Mouse (Mus musculus) thymus, adult 2 months (tissue): ENCODE measurements around the gene Uba6. TPM values are rescaled to one million over a fixed set of nuclear protein-coding genes. Genes with fewer than 3 reads are reported as not detected.
A peak's percentile ranks its signal among the peaks of the same experiment; 100 is the strongest.

ENCODE experiments used
- DNase-seq: peaks from one replicate; pipeline ENCODE4 v3.0.0; 2021
- H3K27ac ChIP-seq: fragments of 200-500 bp; 2 replicates; pipeline ENCODE4 v1.5.1; 2012; ENCODE audit warnings: low read length, control low read depth; ENCODE audit not compliant: control insufficient read depth, insufficient read depth
- H3K27me3 ChIP-seq: fragments of 200-500 bp; 2 replicates; pipeline ENCODE4 v1.6.1; 2012; ENCODE audit warnings: mild to moderate bottlenecking, low read length, moderate library complexity, mixed read lengths; ENCODE audit not compliant: control insufficient read depth, insufficient read depth
- H3K36me3 ChIP-seq: fragments of 200-500 bp; 2 replicates; pipeline ENCODE4 v1.6.1; 2012; ENCODE audit warnings: mild to moderate bottlenecking, low read length, moderate library complexity; ENCODE audit not compliant: control insufficient read depth, insufficient read depth
- H3K4me1 ChIP-seq: fragments of 200-500 bp; replicated peaks from 2 replicates; pipeline ENCODE4 v1.6.1; 2012; ENCODE audit warnings: low read length; ENCODE audit not compliant: control insufficient read depth, insufficient read depth
- H3K4me3 ChIP-seq: fragments of 200-500 bp; 2 replicates; pipeline ENCODE4 v1.5.1; 2012; ENCODE audit warnings: mild to moderate bottlenecking, low read length, control low read depth, moderate library complexity; ENCODE audit not compliant: control insufficient read depth, insufficient read depth
- CTCF ChIP-seq: fragments of 200-500 bp; IDR thresholded peaks from 2 replicates; pipeline ENCODE4 v1.5.1; 2012; ENCODE audit warnings: mild to moderate bottlenecking, control low read depth, low read length, moderate library complexity, borderline replicate concordance; ENCODE audit not compliant: control insufficient read depth, poor library complexity, insufficient read depth; ENCODE audit errors: extremely low read depth
- POLR2A ChIP-seq: fragments of 200-500 bp; IDR thresholded peaks from 2 replicates; pipeline ENCODE4 v1.6.1; 2012; ENCODE audit warnings: mild to moderate bottlenecking, low read length, control low read depth, moderate library complexity; ENCODE audit not compliant: control insufficient read depth, poor library complexity, insufficient read depth; ENCODE audit errors: extremely low read depth
- WGBS: fragments of 180-500 bp; shearing (Covaris S2); methylation state at CpG from one replicate; pipeline ENCODE4 v1.1.7; 2018; 5-methylcytosine and 5-hydroxymethylcytosine counted together
- polyA plus RNA-seq: library from polyadenylated mRNA; depleted of rRNA; stranded (reverse); fragments of >200 nt; gene quantifications from 2 replicates; pipeline ENCODE4 v1.2.3, GENCODE M21; 2012; rRNA removed

Gene Uba6
- polyA plus RNA-seq, result 2.3 and 3.0 TPM in 2 replicates

DNA sequence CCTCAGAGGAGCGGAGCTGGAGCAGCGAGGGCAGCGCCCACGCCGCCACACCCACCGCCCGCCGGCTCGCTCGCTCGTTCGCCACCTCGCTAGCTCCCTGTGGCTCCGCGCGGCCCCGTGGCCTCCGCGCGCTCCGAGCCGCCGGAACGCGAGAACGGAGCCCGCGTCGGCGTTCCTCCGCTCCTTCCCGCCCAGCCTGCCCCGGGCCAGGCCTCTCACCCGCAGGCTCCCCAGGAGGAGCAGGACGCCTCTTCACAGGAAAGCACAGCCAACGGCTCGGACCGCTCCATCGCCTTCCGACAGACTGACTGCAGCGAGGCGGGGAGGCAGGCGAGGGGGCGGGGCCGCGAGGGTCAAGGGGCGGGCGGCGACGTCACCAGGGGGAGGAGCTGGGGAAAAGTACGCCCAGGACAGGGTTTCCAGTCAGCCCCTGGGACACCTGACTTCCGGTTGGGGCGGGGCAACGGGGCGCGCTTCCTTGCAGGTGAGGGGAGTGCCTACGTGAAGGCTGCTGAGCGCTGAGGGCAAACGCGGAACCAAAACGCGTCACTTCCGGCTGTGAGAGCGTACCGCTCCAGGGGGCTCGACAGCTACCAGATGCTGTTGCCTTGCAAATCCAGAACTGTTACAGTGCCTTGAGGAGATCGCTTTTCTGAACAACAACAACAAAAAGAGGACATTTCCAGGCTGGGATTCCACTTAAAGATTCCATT is at the start of gene Uba6:
Gene Uba6 (minus strand): TSS at position 355 of the 713 bp plus-strand sequence.
- Histone ChIP-seq H3K4me3 (peak within 1 kb of the TSS; percentile 75), H3K4me1 (peaks cover 2% of the 10 kb centered on the region), H3K27ac (peak within 1 kb of the TSS; percentile 68), H3K27me3 (no peaks in the 10 kb centered on the region), H3K36me3 (0 out of 2 replicates have a peak, but pooled peaks cover 3% of the 10 kb centered on the region)
- DNase-seq, result peak; percentile 100
- TF ChIP-seq POLR2A (peak; percentile 81), CTCF (peak; percentile 39; the same call in 1 of the 2 replicates)
- WGBS, result under 1% methylated on average over 67 of the region's 67 CpGs

DNA sequence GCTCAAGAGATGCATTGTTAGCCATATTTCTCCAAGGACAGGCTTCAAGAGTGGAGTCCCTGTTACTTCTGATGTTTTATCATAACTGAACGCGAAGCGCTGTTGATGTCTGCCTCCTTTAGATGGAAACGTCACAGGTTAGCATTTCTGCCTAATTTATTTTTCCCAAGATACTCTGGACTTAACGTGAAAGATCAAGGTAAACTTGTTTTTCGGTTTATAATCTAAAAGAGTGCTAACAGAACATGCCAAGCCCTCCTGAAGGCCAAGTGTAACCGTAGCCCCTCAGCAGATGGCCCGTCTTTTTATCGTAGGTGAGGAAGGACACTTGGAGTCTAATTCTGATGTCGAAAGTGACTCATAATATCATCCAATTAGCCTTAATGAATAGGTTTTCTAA is 25.2 kb upstream of the Uba6 start, which contains the start of gene Gnrhr:
Gene Gnrhr (minus strand): TSS at position 101 of the 400 bp plus-strand sequence.
- TF ChIP-seq POLR2A (no peak), CTCF (no peak)
- 94% methylated on average over 10 of the region's 10 CpGs for WGBS
- H3K27ac ChIP-seq, result no peak within 1 kb of the TSS
- no peaks in the 10 kb centered on the region for H3K4me1 ChIP-seq
- DNase-seq, result no peak
- H3K27me3 ChIP-seq, result no peaks in the 10 kb centered on the region
- H3K4me3 ChIP-seq, result no peak within 1 kb of the TSS
- no peaks in the 10 kb centered on the region for H3K36me3 ChIP-seq

DNA sequence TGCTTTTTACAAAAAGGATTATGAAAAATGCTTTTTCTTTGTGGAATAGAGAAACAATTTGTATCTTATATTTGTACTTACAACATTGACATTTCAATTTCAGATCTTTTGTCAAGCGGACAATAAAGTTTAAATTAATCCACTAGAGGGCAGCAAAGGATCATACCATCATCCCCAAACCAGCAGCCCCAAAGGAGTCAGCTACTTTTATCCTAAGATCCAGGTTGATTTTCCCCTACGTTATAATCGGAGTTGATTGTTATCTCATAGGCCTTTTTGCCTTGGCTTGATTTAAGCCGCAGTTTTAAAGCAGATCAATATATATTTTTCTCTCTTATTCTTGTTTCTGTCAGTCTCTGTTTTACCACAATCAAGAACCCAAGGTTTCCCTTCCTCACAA is 18.8 kb upstream of the Uba6 start:
- TF ChIP-seq CTCF, result no peak
- no peak for TF ChIP-seq POLR2A
- 25% methylated on average over 4 of the region's 4 CpGs for WGBS
- no peak for DNase-seq
- Histone ChIP-seq H3K27me3 (no peaks in the 10 kb centered on the region), H3K4me3 (no peak overlapping the region), H3K4me1 (no peaks in the 10 kb centered on the region; the same call in 1 of the 2 replicates), H3K27ac (no peak overlapping the region), H3K36me3 (no peaks in the 10 kb centered on the region)

DNA sequence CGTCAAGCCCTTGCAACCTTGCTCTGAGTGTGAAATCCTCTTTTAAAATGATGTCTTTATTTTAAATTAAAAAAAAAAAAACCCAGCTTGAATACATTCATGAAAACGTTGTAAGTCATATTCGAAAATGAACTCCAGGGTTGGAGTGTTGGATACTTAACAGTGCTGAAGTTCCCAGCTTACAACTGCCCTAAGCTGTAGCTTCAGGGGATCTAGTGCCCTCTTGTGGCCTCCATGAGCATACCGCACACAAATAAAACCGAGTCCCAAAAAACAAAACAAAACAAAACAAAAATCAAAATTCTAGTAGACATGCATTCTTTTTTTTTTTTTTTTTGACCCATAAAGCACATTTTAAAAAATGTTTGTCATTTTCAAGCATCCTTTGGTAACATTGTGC is 18.2 kb upstream of the Uba6 start:
- Histone ChIP-seq H3K36me3 (no peaks in the 10 kb centered on the region), H3K27ac (no peak overlapping the region), H3K27me3 (no peaks in the 10 kb centered on the region), H3K4me1 (no peaks in the 10 kb centered on the region; the same call in 1 of the 2 replicates), H3K4me3 (no peak overlapping the region)
- peak; percentile 33 for DNase-seq
- WGBS, result 27% methylated on average over 5 of the region's 5 CpGs
- TF ChIP-seq POLR2A, result no peak
- TF ChIP-seq CTCF, result no peak

DNA sequence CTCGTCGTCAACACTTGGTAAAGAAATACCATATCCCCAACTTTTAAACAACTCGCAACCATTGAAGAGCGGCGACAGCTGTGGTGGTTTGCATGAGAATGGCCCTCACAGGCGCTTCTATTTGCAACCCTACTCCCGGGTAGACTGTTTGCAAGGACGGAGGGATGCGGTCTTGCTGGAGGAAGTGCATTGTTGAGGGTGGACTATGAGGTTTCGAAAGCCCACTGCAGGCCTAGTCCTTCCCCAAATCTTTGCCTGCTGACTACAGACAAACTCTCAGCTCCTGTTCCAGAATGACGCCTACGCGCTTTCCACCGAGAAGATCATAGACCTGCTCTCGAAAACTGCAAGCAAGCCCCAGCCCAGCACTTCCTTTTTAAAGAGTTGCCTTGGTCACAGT is 17.7 kb upstream of the Uba6 start:
- no peak for DNase-seq
- Histone ChIP-seq H3K4me3 (no peak overlapping the region), H3K27me3 (no peaks in the 10 kb centered on the region), H3K36me3 (no peaks in the 10 kb centered on the region), H3K4me1 (no peaks in the 10 kb centered on the region; the same call in 1 of the 2 replicates), H3K27ac (no peak overlapping the region)
- 45% methylated on average over 15 of the region's 15 CpGs for WGBS
- no peak for TF ChIP-seq POLR2A
- TF ChIP-seq CTCF, result no peak

DNA sequence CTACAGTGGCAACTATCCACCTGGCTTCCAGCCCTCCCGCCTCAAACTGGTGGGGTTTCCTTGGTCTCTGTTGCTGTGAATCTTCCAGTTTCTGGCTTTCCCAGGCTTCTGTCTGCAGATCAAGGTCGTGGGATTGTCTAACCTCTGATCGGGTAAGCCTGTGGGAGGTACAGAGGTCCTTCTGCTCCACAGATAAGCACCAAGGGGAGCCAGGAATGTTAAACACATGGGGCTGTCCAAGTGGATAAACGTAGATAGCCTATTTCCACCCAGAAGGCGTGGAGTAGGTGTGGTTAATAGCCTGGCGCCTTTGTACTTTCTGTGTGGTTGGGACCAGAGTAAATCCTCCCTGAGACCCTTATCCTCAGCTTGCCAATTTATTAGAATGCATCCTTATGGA is 14.8 kb upstream of the Uba6 start:
- no peaks in the 10 kb centered on the region for H3K36me3 ChIP-seq
- no peak for DNase-seq
- no peaks in the 10 kb centered on the region for H3K27me3 ChIP-seq
- H3K4me1 ChIP-seq, result no peaks in the 10 kb centered on the region; the same call in 1 of the 2 replicates
- TF ChIP-seq CTCF, result no peak
- no peak for TF ChIP-seq POLR2A
- H3K27ac ChIP-seq, result no peak overlapping the region
- no peak overlapping the region for H3K4me3 ChIP-seq
- 89% methylated on average over 6 of the region's 6 CpGs for WGBS

DNA sequence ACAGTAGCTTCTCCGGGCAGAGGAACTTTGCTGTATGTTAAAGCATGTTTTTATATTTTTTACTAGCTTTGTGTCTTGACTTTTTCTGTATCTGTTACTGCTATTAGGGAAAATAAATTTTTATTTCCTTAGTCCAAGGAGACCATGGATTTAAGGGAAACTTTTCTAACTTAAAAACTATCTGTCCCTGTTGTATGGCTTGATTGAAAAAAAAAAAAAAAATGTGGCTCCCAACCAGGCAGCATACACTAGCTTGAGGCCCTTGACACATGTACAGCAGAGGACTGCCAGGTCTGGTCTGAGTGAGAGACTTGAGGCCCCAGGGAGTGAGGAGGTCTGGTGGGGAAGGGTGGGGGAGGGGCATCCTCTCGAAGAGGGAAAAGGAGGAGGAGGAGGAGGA is 1.2 kb upstream of the Uba6 start:
- TF ChIP-seq CTCF (no peak), POLR2A (no peak)
- 0 out of 2 replicates have a peak, but pooled peaks cover 2% of the 10 kb centered on the region for H3K36me3 ChIP-seq
- H3K27me3 ChIP-seq, result no peaks in the 10 kb centered on the region
- peaks cover 2% of the 10 kb centered on the region for H3K4me1 ChIP-seq
- no peak for DNase-seq
- no peak overlapping the region for H3K4me3 ChIP-seq
- WGBS, result 81% methylated on average over 2 of the region's 2 CpGs
- H3K27ac ChIP-seq, result no peak overlapping the region
